Mouse (Mus musculus) lung, postnatal 0 days (tissue): ENCODE data around the gene Ctu2. TPM values are rescaled to one million over a fixed set of nuclear protein-coding genes. Genes with fewer than 3 reads are reported as not detected.

Source experiments
- ATAC-seq: fragments of 200-750 bp; cut with Nextera tagmentation; 2 replicates; pipeline ENCODE4 v1.8.0; 2017; ENCODE audit warnings: moderate library complexity
- DNase-seq: peaks from one replicate; pipeline ENCODE4 v3.0.0-alpha.2; 2016; ENCODE audit warnings: low spot score
- H3K27ac ChIP-seq: fragments of 300-500 bp; sonication (generic); 2 replicates; pipeline ENCODE4 v1.5.1; 2014; ENCODE audit warnings: antibody characterized with exemption, mild to moderate bottlenecking, low read length, mixed read lengths
- H3K27me3 ChIP-seq: fragments of 300-500 bp; sonication (generic); replicated peaks from 2 replicates; pipeline ENCODE4 v1.6.1; 2014; ENCODE audit warnings: low read length, mixed read lengths; ENCODE audit not compliant: insufficient read depth
- H3K36me3 ChIP-seq: fragments of 300-500 bp; sonication (generic); 2 replicates; pipeline ENCODE4 v1.6.1; 2014; ENCODE audit warnings: low read length, mixed read lengths; ENCODE audit not compliant: insufficient read depth
- H3K4me1 ChIP-seq: fragments of 300-500 bp; sonication (generic); 2 replicates; pipeline ENCODE4 v1.6.1; 2014; ENCODE audit warnings: antibody characterized with exemption, low read depth, low read length, mixed read lengths; ENCODE audit not compliant: insufficient read depth
- H3K4me2 ChIP-seq: fragments of 300-500 bp; sonication (generic); replicated peaks from 2 replicates; pipeline ENCODE4 v1.6.1; 2014; ENCODE audit warnings: low read depth, mild to moderate bottlenecking, low read length, moderate library complexity, mixed read lengths
- H3K4me3 ChIP-seq: fragments of 300-500 bp; sonication (generic); 2 replicates; pipeline ENCODE4 v1.5.1; 2014; ENCODE audit warnings: low read depth, low read length
- H3K9ac ChIP-seq: fragments of 300-500 bp; sonication (generic); replicated peaks from 2 replicates; pipeline ENCODE4 v1.6.1; 2014; ENCODE audit warnings: low read depth, mild to moderate bottlenecking
- H3K9me3 ChIP-seq: fragments of 300-500 bp; sonication (generic); 2 replicates; pipeline ENCODE4 v1.6.1; 2016; ENCODE audit warnings: low read length, mixed read lengths
- CTCF ChIP-seq: IDR thresholded peaks from 2 replicates; pipeline ENCODE4 v1.5.1; 2016; ENCODE audit warnings: antibody characterized with exemption, mild to moderate bottlenecking
- EP300 ChIP-seq: IDR thresholded peaks from 2 replicates; pipeline ENCODE4 v1.6.1; 2016; ENCODE audit warnings: antibody characterized with exemption, mild to moderate bottlenecking, control low read depth
- WGBS: fragments of 180-500 bp; shearing (Covaris S2); extraction: QIAGEN DNeasy Blood & Tissue Kit; methylation state at CpG from one replicate; pipeline ENCODE4 v1.1.7; 2014; 5-methylcytosine and 5-hydroxymethylcytosine counted together
- polyA plus RNA-seq: library from polyadenylated mRNA; unstranded; fragments of >200 nt; fragmentation: Nextera tagmentation; extraction: Ambion mirVana; gene quantifications from 2 replicates; pipeline ENCODE4 v1.2.1, GENCODE M21; 2015

Ctu2 gene
- polyA plus RNA-seq, 1 experiment from 2014 or later: 25.9 TPM

DNA sequence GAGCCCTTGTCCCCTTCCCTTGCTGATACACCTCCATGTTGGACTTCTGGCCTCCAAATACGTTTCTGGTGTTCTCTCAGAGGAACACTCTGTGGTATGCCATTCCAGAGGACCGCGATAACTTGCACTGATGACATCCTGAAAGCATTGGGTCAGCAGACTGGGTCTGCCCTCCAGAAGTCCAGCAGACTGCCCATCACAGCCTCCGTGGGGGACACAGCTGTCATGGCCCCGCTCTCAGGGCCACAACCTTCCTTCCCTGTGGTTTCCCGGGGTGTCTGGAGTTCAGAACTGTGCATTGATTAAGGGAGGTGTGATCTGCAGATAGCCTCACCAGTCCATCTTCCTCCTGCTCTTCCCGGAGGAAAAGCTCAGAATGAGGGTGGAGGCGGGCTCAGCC, 13.4 kb upstream of the Ctu2 start:
- DNase-seq (no peak), ATAC-seq (no peak)
- peaks cover 10% of the 10 kb centered on the region; the same call in 1 of the 2 replicates for H3K4me1 ChIP-seq
- H3K27me3 ChIP-seq: peaks cover 20% of the 10 kb centered on the region; the same call in 1 of the 2 replicates
- no peak overlapping the region for H3K4me3 ChIP-seq
- TF ChIP-seq EP300 (no peak), CTCF (no peak)
- WGBS: 71% methylated on average over 8 of the region's 8 CpGs
- H3K9me3 ChIP-seq: no peaks in the 10 kb centered on the region
- no peak overlapping the region for H3K9ac ChIP-seq
- no peak overlapping the region for H3K27ac ChIP-seq
- peaks cover 11% of the 10 kb centered on the region; the same call in 1 of the 2 replicates for H3K36me3 ChIP-seq
- H3K4me2 ChIP-seq: no peak overlapping the region

DNA sequence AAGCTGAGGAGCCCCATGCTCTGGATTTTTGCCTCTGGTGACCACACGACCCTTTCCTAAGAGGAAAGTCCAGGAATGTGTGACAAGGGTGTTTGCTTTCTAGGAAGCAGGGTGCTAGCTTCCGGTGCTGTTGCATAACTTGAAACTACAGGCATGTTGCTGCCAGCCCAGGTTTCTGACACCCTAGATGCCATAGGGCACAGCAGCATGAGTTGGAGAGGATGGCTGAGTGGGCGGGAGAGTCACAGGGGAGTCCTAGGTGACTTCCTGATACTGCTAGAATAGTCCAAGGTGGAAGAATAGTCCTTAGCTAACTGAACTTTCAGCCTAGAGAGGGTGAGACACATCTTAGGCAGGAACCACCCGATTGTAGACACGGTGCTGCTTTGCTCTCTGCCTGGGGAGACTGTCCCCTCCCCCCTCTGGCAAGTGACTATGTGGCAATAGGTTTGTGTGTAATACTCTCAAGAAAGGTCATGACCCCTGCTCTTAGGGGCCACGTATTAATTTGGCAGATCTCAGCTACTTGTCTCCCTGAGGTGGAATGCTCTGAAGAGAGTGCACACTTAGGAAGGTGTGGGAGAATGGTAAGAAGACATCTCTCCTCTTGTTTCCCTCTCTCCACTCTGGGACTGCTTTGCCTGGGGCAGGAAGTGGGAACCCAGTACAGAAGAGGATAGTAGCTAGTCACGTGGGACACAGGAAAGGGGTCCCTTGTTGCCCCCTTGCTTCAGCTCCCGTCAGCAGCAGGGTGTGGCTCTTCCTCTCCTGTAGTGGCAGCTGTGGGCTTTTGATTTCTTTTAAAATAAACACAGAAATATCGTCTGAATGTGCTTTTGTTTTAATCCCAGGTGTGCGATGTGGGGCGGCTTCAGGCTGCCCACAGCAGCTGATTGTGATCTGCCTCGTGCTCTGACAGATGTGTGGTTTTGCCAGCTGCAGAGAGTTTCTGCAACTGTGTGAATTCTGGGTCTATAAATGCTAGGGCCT, 12.0 kb upstream of the Ctu2 start:
- peak overlapping the region; percentile 11; the same call in 1 of the 2 replicates for H3K4me2 ChIP-seq
- no peaks in the 10 kb centered on the region for H3K9me3 ChIP-seq
- H3K4me3 ChIP-seq: no peak overlapping the region
- WGBS: 23% methylated on average over 12 of the region's 12 CpGs
- ATAC-seq: peak; percentile 70
- H3K4me1 ChIP-seq: peaks cover 10% of the 10 kb centered on the region; the same call in 1 of the 2 replicates
- TF ChIP-seq CTCF (no peak), EP300 (peak; percentile 53)
- peak; percentile 85 for DNase-seq
- H3K9ac ChIP-seq: no peak overlapping the region
- H3K27ac ChIP-seq: peak overlapping the region; percentile 43
- H3K36me3 ChIP-seq: peaks cover 14% of the 10 kb centered on the region; the same call in 1 of the 2 replicates
- H3K27me3 ChIP-seq: peaks cover 16% of the 10 kb centered on the region; the same call in 1 of the 2 replicates

DNA sequence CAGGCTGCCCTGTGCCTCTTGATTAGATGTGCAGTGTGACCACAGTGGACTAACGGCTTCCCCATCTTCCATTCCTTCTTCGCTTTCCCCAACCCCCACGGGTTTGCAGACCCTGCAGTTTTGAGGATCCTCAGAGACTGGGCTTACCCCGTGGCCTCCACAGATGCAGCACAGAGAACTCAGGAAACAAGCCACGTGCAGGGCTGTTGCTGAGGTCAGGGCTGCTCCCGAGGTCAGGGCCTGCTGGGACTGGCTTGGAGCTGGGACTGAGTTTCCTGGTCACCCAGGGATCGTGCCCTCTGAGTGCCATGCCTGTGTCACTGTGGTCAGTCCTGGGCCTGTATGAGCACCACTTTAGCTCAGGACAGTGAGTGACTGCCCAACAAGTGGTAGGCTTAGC, 11.0 kb upstream of the Ctu2 start:
- Histone ChIP-seq H3K9me3 (no peaks in the 10 kb centered on the region), H3K9ac (no peak overlapping the region), H3K27me3 (peaks cover 7% of the 10 kb centered on the region; the same call in 1 of the 2 replicates), H3K4me1 (peaks cover 10% of the 10 kb centered on the region; the same call in 1 of the 2 replicates), H3K4me3 (no peak overlapping the region), H3K4me2 (no peak overlapping the region), H3K27ac (no peak overlapping the region), H3K36me3 (peaks cover 14% of the 10 kb centered on the region; the same call in 1 of the 2 replicates)
- 67% methylated on average over 7 of the region's 7 CpGs for WGBS
- ATAC-seq (no peak), DNase-seq (no peak)
- no peak for TF ChIP-seq EP300
- no peak for TF ChIP-seq CTCF

DNA sequence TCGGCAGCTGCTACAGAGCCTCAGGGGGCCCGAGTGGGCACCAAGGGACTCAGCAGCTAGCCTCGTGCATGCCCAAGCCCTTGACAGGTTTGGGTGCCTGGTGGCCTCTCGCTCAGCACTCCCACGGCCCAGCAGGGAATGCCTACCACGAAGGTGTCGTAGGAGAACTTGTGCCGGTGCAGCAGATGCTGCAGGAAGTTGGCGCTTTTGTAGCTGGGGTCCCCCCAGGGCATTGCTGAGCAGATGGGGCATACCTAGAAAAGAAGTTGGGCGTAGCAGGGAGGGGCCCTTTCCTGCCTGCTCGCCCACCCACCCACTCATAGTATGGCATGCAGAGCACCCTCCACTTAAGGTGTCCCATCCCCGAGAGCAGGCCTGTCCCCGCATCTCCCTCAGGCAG, 8.1 kb upstream of the Ctu2 start:
- Histone ChIP-seq H3K4me2 (no peak overlapping the region), H3K9me3 (no peaks in the 10 kb centered on the region), H3K4me1 (peaks cover under 1% of the 10 kb centered on the region; the same call in 1 of the 2 replicates), H3K27ac (no peak overlapping the region), H3K36me3 (peaks cover 14% of the 10 kb centered on the region; the same call in 1 of the 2 replicates), H3K27me3 (no peaks in the 10 kb centered on the region), H3K9ac (no peak overlapping the region), H3K4me3 (no peak overlapping the region)
- TF ChIP-seq EP300 (no peak), CTCF (no peak)
- ATAC-seq (no peak), DNase-seq (no peak)
- 89% methylated on average over 13 of the region's 13 CpGs for WGBS

DNA sequence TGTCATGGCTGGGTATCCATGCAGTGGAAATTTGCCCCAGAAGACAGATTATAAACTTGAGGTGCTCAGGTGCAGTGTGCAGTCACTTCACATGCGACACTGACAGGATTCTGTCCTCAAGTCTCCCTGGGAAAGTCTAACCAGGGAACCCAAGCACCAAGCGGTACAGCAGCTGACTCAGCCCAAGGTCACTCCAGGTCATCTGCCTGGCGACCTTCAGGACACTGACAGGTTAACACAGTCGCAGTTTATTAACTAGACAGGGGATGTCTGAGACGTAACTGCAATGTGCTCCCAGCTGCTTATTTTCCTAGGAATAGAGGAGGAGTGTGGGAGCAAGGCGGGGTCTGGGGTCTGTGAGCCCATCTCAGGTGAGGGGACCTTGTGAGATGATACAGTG, 6.5 kb upstream of the Ctu2 start:
- peaks cover 14% of the 10 kb centered on the region; the same call in 1 of the 2 replicates for H3K36me3 ChIP-seq
- H3K4me3 ChIP-seq: no peak overlapping the region
- no peaks in the 10 kb centered on the region; the same call in 1 of the 2 replicates for H3K4me1 ChIP-seq
- no peak for DNase-seq
- no peaks in the 10 kb centered on the region for H3K27me3 ChIP-seq
- no peak overlapping the region for H3K27ac ChIP-seq
- TF ChIP-seq EP300: no peak
- no peak for TF ChIP-seq CTCF
- no peak overlapping the region for H3K4me2 ChIP-seq
- no peaks in the 10 kb centered on the region for H3K9me3 ChIP-seq
- no peak overlapping the region for H3K9ac ChIP-seq
- whole genome bisulfite sequencing: 78% methylated on average over 6 of the region's 6 CpGs
- ATAC-seq: no peak

DNA sequence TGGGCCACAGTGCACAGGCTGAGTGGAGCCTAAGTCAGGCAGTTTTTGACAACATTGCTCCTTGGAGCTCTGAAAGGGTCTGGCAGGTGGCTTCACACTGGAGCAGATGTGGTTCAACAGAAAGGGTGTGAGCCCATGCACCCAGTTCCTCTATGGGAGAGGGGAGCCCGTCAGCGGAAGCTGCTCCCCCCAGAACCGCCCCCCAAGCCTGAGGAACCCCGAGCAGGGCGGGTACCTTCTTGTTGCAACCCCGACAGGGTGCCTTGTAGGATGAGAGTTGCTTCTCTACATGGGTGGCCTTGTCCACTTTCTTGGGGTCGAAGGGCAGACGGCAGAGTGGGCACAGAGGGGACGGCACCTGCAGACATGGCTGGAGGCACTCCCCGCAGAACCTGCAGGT, 6.0 kb upstream of the Ctu2 start:
- 87% methylated on average over 10 of the region's 10 CpGs for WGBS
- H3K9ac ChIP-seq: no peak overlapping the region
- H3K27ac ChIP-seq: no peak overlapping the region
- no peaks in the 10 kb centered on the region for H3K9me3 ChIP-seq
- peaks cover 3% of the 10 kb centered on the region; the same call in 1 of the 2 replicates for H3K4me1 ChIP-seq
- H3K27me3 ChIP-seq: no peaks in the 10 kb centered on the region
- ATAC-seq: no peak
- no peak overlapping the region for H3K4me3 ChIP-seq
- peaks cover 14% of the 10 kb centered on the region; the same call in 1 of the 2 replicates for H3K36me3 ChIP-seq
- no peak for DNase-seq
- H3K4me2 ChIP-seq: no peak overlapping the region
- TF ChIP-seq EP300 (no peak), CTCF (no peak)
